Mouse (Mus musculus) testis, adult 2 months (tissue): ENCODE measurements around the gene Mib2. TPM values are rescaled to one million over a fixed set of nuclear protein-coding genes. Genes with fewer than 3 reads are reported as not detected.
A peak's percentile ranks its signal among the peaks of the same experiment; 100 is the strongest.

Experiments
- H3K27ac ChIP-seq: fragments of 200-500 bp; 2 replicates; pipeline ENCODE4 v1.5.1; 2012; ENCODE audit warnings: low read depth, low read length; ENCODE audit not compliant: control insufficient read depth, insufficient read depth
- H3K27me3 ChIP-seq: fragments of 200-500 bp; 2 replicates; pipeline ENCODE4 v1.6.1; 2012; ENCODE audit warnings: mild to moderate bottlenecking, low read length, moderate library complexity; ENCODE audit not compliant: control insufficient read depth, insufficient read depth
- H3K36me3 ChIP-seq: fragments of 200-500 bp; 2 replicates; pipeline ENCODE4 v1.6.1; 2012; ENCODE audit warnings: mild to moderate bottlenecking, low read length; ENCODE audit not compliant: control insufficient read depth, insufficient read depth
- H3K4me1 ChIP-seq: fragments of 200-500 bp; 2 replicates; pipeline ENCODE4 v1.6.1; 2012; ENCODE audit warnings: low read length; ENCODE audit not compliant: control insufficient read depth, insufficient read depth
- H3K4me3 ChIP-seq: fragments of 200-500 bp; 2 replicates; pipeline ENCODE4 v1.5.1; 2012; ENCODE audit warnings: low read depth, mild to moderate bottlenecking, low read length, moderate library complexity, mixed read lengths; ENCODE audit not compliant: control insufficient read depth
- CTCF ChIP-seq: fragments of 200-500 bp; IDR thresholded peaks from 2 replicates; pipeline ENCODE4 v1.5.1; 2012; ENCODE audit warnings: low read depth, mild to moderate bottlenecking, inconsistent platforms, low read length, moderate library complexity; ENCODE audit not compliant: control insufficient read depth, insufficient read depth, insufficient replicate concordance
- POLR2A ChIP-seq: fragments of 200-500 bp; IDR thresholded peaks from 2 replicates; pipeline ENCODE4 v1.6.1; 2012; ENCODE audit warnings: low read depth, mild to moderate bottlenecking, inconsistent platforms, low read length, moderate library complexity; ENCODE audit not compliant: control insufficient read depth
- polyA plus RNA-seq: library from polyadenylated mRNA; depleted of rRNA; stranded (reverse); fragments of >200 nt; gene quantifications from 2 replicates; pipeline ENCODE4 v1.2.3, GENCODE M21; 2012

The Mib2 gene
- polyA plus RNA-seq, 1 experiment: 39.3 TPM

DNA sequence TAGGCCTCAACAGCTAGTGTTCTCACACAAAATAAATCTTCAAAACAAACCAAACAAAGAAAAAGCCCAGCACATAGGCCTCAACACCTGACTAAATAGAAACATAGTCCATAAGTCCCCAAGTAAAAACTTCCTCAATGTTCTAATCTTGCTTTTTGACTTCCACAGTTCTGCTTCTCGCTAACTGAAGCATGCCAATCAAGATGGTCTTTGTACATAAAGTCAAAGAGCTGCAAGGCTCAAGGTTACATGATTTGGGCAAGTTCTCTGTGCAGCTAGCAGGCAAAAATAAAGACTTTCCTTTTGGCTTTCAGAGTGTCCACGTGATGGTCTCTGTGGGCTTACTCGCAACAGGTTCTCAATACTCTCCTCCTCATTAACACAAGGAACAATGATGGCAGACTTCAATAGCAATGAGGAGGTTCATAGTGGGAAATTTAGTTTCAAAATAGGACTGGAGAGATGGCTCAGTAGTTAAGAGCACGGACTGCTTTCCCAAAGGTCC lies 34.5 kb upstream of the Mib2 start:
- Histone ChIP-seq H3K4me1 (peaks cover 4% of the 10 kb centered on the region), H3K27me3 (no peaks in the 10 kb centered on the region), H3K36me3 (no peaks in the 10 kb centered on the region), H3K27ac (no peak overlapping the region), H3K4me3 (no peak overlapping the region)
- no peak for TF ChIP-seq CTCF
- TF ChIP-seq POLR2A: no peak

GRCm38 (mm10) chr4:155700425-155700824 lies 31.4 kb upstream of the Mib2 start:
- no peaks in the 10 kb centered on the region for H3K27me3 ChIP-seq
- peaks cover 2% of the 10 kb centered on the region for H3K4me1 ChIP-seq
- TF ChIP-seq CTCF: no peak
- no peak for TF ChIP-seq POLR2A
- no peaks in the 10 kb centered on the region for H3K36me3 ChIP-seq
- no peak overlapping the region for H3K27ac ChIP-seq
- H3K4me3 ChIP-seq: no peak overlapping the region

GRCm38 (mm10) chr4:155696261-155697255 lies 27.6 kb upstream of the Mib2 start:
- no peak for TF ChIP-seq POLR2A
- H3K4me3 ChIP-seq: no peak overlapping the region
- peak overlapping the region; percentile 26 for H3K27ac ChIP-seq

DNA sequence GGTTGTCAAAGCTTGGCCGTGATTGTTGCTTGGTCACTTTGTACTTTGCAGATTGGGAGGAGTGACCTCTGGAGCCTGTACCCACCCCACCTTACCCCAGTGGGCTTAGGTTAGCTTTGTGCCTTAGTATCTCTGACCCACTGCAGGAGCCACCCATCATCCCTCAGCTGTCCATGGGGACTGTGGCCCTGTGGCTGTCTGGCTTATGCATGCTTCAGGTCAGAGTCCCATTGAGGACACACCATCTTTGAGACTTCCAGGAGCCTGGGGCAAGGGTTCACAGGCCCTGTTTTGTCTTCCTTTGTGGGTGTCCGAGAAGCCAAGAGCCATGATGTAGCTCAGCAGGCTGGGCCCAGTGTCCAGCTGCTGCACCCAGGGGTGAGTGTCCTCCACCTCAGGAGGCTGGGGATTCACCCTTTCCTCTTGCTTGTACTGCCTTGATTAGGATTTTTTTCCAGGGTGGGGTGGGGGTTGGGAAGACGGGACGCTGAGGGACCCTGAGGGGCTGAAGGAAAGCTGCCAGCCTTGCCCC lies 26.6 kb upstream of the Mib2 start:
- H3K27ac ChIP-seq: no peak overlapping the region
- H3K27me3 ChIP-seq: no peaks in the 10 kb centered on the region
- no peak overlapping the region for H3K4me3 ChIP-seq
- H3K4me1 ChIP-seq: peaks cover 4% of the 10 kb centered on the region
- no peaks in the 10 kb centered on the region for H3K36me3 ChIP-seq
- TF ChIP-seq POLR2A (no peak), CTCF (no peak)

More at GRCm38 (mm10) chr4:155696261-155697255, 27.6 kb upstream of the Mib2 start:
- no peaks in the 10 kb centered on the region for H3K27me3 ChIP-seq
- H3K36me3 ChIP-seq: no peaks in the 10 kb centered on the region
- peaks cover 4% of the 10 kb centered on the region for H3K4me1 ChIP-seq

GRCm38 (mm10) chr4:155694482-155695401 lies 25.7 kb upstream of the Mib2 start:
- no peaks in the 10 kb centered on the region for H3K27me3 ChIP-seq
- H3K27ac ChIP-seq: no peak overlapping the region; the same call in 1 of the 2 replicates
- H3K36me3 ChIP-seq: no peaks in the 10 kb centered on the region
- peaks cover 4% of the 10 kb centered on the region for H3K4me1 ChIP-seq
- H3K4me3 ChIP-seq: peak overlapping the region; percentile 76
- TF ChIP-seq POLR2A (no peak), CTCF (peak; percentile 23; the same call in 1 of the 2 replicates)

DNA sequence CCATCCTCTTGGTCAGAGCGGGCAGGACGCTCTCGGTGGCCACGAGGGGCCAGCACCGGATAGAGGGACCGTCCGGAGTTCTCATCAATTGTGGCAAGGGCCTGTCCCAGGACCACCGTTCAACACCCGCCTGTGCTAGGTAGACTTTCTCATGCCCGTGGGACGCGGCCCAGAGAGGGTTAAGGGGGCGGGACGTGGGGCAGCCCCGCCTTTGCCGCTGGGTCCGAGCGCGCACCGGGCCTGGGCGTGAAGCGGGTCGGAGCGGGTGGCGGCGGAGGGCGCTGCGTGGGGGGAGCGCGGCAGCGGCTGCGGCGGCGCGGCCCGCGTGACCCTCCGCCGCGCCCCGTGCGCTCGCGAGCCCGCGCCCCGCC lies 25.1 kb upstream of the Mib2 start, which contains the start of gene Fndc10:
Gene Fndc10, plus strand, starts transcription at position 232 of the 371 bp plus-strand sequence.
- TF ChIP-seq CTCF (no peak), POLR2A (no peak)
- Histone ChIP-seq H3K36me3 (no peaks in the 10 kb centered on the region), H3K4me3 (peak within 1 kb of the TSS; percentile 76), H3K27me3 (no peaks in the 10 kb centered on the region), H3K4me1 (peaks cover 4% of the 10 kb centered on the region), H3K27ac (no peak within 1 kb of the TSS; the same call in 1 of the 2 replicates)

DNA sequence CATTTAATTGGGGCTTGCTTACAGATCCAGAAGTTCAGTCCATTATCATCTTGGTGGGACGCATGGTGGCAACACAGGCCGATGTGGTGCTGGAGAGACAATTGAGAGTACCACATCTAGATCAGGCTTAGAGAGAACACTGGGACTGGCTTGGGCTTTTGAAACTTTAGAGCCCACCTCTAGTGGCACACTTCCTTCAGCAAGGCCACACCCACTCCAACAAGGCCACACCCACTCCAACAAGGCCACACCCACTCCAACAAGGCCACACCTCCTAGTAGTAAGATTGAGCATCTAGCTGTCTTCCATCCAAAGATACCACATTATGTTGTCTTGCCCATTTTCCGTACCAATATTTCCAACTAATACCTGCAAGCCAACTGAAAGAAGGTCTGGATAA lies 23.4 kb upstream of the Mib2 start:
- H3K27me3 ChIP-seq: no peaks in the 10 kb centered on the region
- H3K4me1 ChIP-seq: peaks cover 4% of the 10 kb centered on the region
- no peak for TF ChIP-seq CTCF
- TF ChIP-seq POLR2A: no peak
- H3K27ac ChIP-seq: no peak overlapping the region
- no peaks in the 10 kb centered on the region for H3K36me3 ChIP-seq
- H3K4me3 ChIP-seq: no peak overlapping the region
